Mouse (Mus musculus) CH12.LX (cell line): ENCODE data around the gene Tspan2. TPM values are rescaled to one million over a fixed set of nuclear protein-coding genes. Genes with fewer than 3 reads are reported as not detected.

ENCODE experiments used
- DNase-seq: peaks from one replicate; pipeline ENCODE4 v3.0.0-alpha.2; 2013; ENCODE audit errors: extremely low read depth
- H3K27ac ChIP-seq: 2 replicates; pipeline ENCODE4 v1.5.1; 2012; ENCODE audit warnings: low read depth, mild to moderate bottlenecking, control low read depth, moderate library complexity; ENCODE audit not compliant: insufficient read depth
- H3K27me3 ChIP-seq: replicated peaks from 2 replicates; pipeline ENCODE3; 2012; ENCODE audit warnings: inconsistent platforms
- H3K36me3 ChIP-seq, 2 experiments: replicated peaks in 1 of 2; 2 replicates each; pipeline versions ENCODE3 to v1.6.1; 2012; ENCODE audit warnings: inconsistent platforms in 1 of 2, low read length in 1 of 2, mild to moderate bottlenecking in 1 of 2, mixed read lengths in 1 of 2, moderate library complexity in 1 of 2; ENCODE audit not compliant: control insufficient read depth in 1 of 2, insufficient read depth in 1 of 2
- H3K4me1 ChIP-seq, 2 experiments: 2 replicates each; pipeline ENCODE4 v1.6.1; 2012; ENCODE audit warnings: inconsistent platforms in 1 of 2, moderate library complexity in 1 of 2; ENCODE audit not compliant: insufficient read depth in 2 of 2, control insufficient read depth in 1 of 2
- H3K4me2 ChIP-seq: 2 replicates; pipeline ENCODE4 v1.6.1; 2012; ENCODE audit warnings: low read depth, mild to moderate bottlenecking, control low read depth; ENCODE audit not compliant: poor library complexity, insufficient read depth, severe bottlenecking
- H3K4me3 ChIP-seq, 3 experiments: fragments of 150-350 bp in 1 of 3; sonication (generic) in 1 of 3; replicated peaks in 1 of 3; 2 replicates each; pipeline versions ENCODE3 to v1.5.1; 2011 to 2012; ENCODE audit warnings: low read depth in 2 of 3, low read length in 2 of 3, mild to moderate bottlenecking in 2 of 3, moderate library complexity in 2 of 3, control low read depth in 1 of 3, improper control_type of control experiment in 1 of 3, inconsistent platforms in 1 of 3, mixed read lengths in 1 of 3; ENCODE audit not compliant: poor library complexity in 1 of 3
- H3K79me2 ChIP-seq: replicated peaks from 2 replicates; pipeline ENCODE4 v1.6.1; 2012; ENCODE audit warnings: mild to moderate bottlenecking, moderate library complexity; ENCODE audit not compliant: control insufficient read depth, poor library complexity, insufficient read depth, severe bottlenecking; ENCODE audit errors: extremely low read depth
- H3K9ac ChIP-seq: 2 replicates; pipeline ENCODE4 v1.6.1; 2012; ENCODE audit warnings: low read depth, mild to moderate bottlenecking, control low read depth, moderate library complexity; ENCODE audit not compliant: insufficient read depth
- H3K9me3 ChIP-seq: replicated peaks from 2 replicates; pipeline ENCODE3; 2012; ENCODE audit warnings: low read length, inconsistent platforms, mixed read lengths
- BHLHE40 ChIP-seq: IDR thresholded peaks from 2 replicates; pipeline ENCODE4 v1.6.1; 2011; ENCODE audit warnings: mild to moderate bottlenecking, low read depth, low read length, improper control_type of control experiment
- E2F4 ChIP-seq: IDR thresholded peaks from 2 replicates; pipeline ENCODE4 v1.6.1; 2011; ENCODE audit warnings: low read depth, low read length, improper control_type of control experiment; ENCODE audit not compliant: insufficient replicate concordance
- ELF1 ChIP-seq: IDR thresholded peaks from 2 replicates; pipeline ENCODE4 v1.6.1; 2014; ENCODE audit warnings: low read depth, mild to moderate bottlenecking, inconsistent platforms, low read length, improper control_type of control experiment
- EP300 ChIP-seq: IDR thresholded peaks from 2 replicates; pipeline ENCODE4 v1.6.1; 2011; ENCODE audit warnings: low read length, improper control_type of control experiment
- ETS1 ChIP-seq: conservative IDR thresholded peaks from 2 replicates; pipeline ENCODE4 v1.6.1; 2012; ENCODE audit warnings: low read depth, mild to moderate bottlenecking, inconsistent platforms, low read length, improper control_type of control experiment, moderate library complexity
- HCFC1 ChIP-seq: IDR thresholded peaks from 2 replicates; pipeline ENCODE4 v1.6.1; 2012; ENCODE audit warnings: low read depth, mild to moderate bottlenecking, inconsistent platforms, low read length, improper control_type of control experiment
- IRF4 ChIP-seq: IDR thresholded peaks from 2 replicates; pipeline ENCODE4 v1.6.1; 2014; ENCODE audit warnings: low read depth, mild to moderate bottlenecking, inconsistent platforms, low read length, improper control_type of control experiment
- KAT2A ChIP-seq: IDR thresholded peaks from 2 replicates; pipeline ENCODE4 v1.6.1; 2012; ENCODE audit warnings: low read length, improper control_type of control experiment, inconsistent platforms; ENCODE audit not compliant: insufficient replicate concordance
- MAFK ChIP-seq: IDR thresholded peaks from 2 replicates; pipeline ENCODE4 v1.6.1; 2011; ENCODE audit warnings: low read length, improper control_type of control experiment; ENCODE audit not compliant: insufficient replicate concordance
- MAX ChIP-seq: IDR thresholded peaks from 2 replicates; pipeline ENCODE4 v1.6.1; 2011; ENCODE audit warnings: low read length, improper control_type of control experiment
- MAZ ChIP-seq: IDR thresholded peaks from 2 replicates; pipeline ENCODE4 v1.6.1; 2012; ENCODE audit warnings: low read depth, mild to moderate bottlenecking, inconsistent platforms, low read length, improper control_type of control experiment, moderate library complexity
- MEF2A ChIP-seq: IDR thresholded peaks from 2 replicates; pipeline ENCODE4 v1.6.1; 2014; ENCODE audit warnings: low read depth, mild to moderate bottlenecking, inconsistent platforms, low read length, improper control_type of control experiment, borderline replicate concordance
- MYC ChIP-seq: IDR thresholded peaks from 2 replicates; pipeline ENCODE4 v1.6.1; 2011; ENCODE audit warnings: low read depth, mild to moderate bottlenecking, improper control_type of control experiment, low read length
- NELFE ChIP-seq: IDR thresholded peaks from 2 replicates; pipeline ENCODE4 v1.6.1; 2011; ENCODE audit warnings: low read depth, low read length, improper control_type of control experiment
- PAX5 ChIP-seq: IDR thresholded peaks from 2 replicates; pipeline ENCODE4 v1.6.1; 2012; ENCODE audit warnings: low read length, inconsistent platforms, mixed read lengths
- POLR2A ChIP-seq: IDR thresholded peaks from 2 replicates; pipeline ENCODE4 v1.6.1; 2011; ENCODE audit warnings: low read depth, mild to moderate bottlenecking, improper control_type of control experiment, low read length
- POLR2AphosphoS2 ChIP-seq: IDR thresholded peaks from 2 replicates; pipeline ENCODE4 v1.6.1; 2011; ENCODE audit warnings: low read depth, low read length, improper control_type of control experiment
- SIN3A ChIP-seq: IDR thresholded peaks from 2 replicates; pipeline ENCODE4 v1.6.1; 2012; ENCODE audit warnings: low read length, improper control_type of control experiment, inconsistent platforms
- SMC3 ChIP-seq: IDR thresholded peaks from 2 replicates; pipeline ENCODE4 v1.6.1; 2011; ENCODE audit warnings: low read depth, low read length, improper control_type of control experiment
- TBP ChIP-seq: conservative IDR thresholded peaks from 2 replicates; pipeline ENCODE4 v1.6.1; 2011; ENCODE audit warnings: low read depth, low read length, improper control_type of control experiment
- TCF12 ChIP-seq: IDR thresholded peaks from 2 replicates; pipeline ENCODE4 v1.6.1; 2014; ENCODE audit warnings: low read depth, mild to moderate bottlenecking, inconsistent platforms, low read length, improper control_type of control experiment
- USF2 ChIP-seq: conservative IDR thresholded peaks from 2 replicates; pipeline ENCODE4 v1.6.1; 2011; ENCODE audit warnings: low read depth, low read length, improper control_type of control experiment
- dilution Hi-C: fragments of 300-500 bp; cut with MboI; formaldehyde crosslinking; loops from 2 replicates; pipeline ENCODE4 v1.14.3; 2020; ENCODE audit warnings: low sequenced_read_pairs; ENCODE audit not compliant: extremely low pct_unique_long_range_greater_than_20kb, extremely low pct_ligation_motif_present
- in situ Hi-C: fragments of 300-500 bp; cut with MboI; formaldehyde crosslinking; loops from 3 replicates; pipeline ENCODE4 v1.14.3; 2019; ENCODE audit warnings: low sequenced_read_pairs, low pct_ligation_motif_present, low pct_unique_long_range_greater_than_20kb, mixed read lengths
- polyA plus RNA-seq: library from polyadenylated mRNA; unstranded; fragments of >175 nt; gene quantifications from 2 replicates; pipeline ENCODE4 v1.2.1, GENCODE M21; 2012; ENCODE audit warnings: low read depth; ENCODE audit not compliant: insufficient read length
- total RNA-seq, 2 experiments: library from RNA; depleted of rRNA; stranded (reverse); fragments of 300-350 nt in 1 of 2; fragments of >200 nt in 1 of 2; gene quantifications; 2 replicates each; pipeline ENCODE4 v1.2.3; 2012 to 2014

Gene Tspan2
- total and polyA plus RNA-seq, 3 experiments, result 1.4 to 4.5 (median 2.8) TPM

GRCm38 (mm10) chr3:102742725-102743124 lies 8.4 kb downstream of the Tspan2 start:
- no peak overlapping the region for H3K27ac ChIP-seq
- no peak for DNase-seq
- in situ Hi-C loops, result no loop called here
- H3K36me3 ChIP-seq, result no peaks in the 10 kb centered on the region
- no peak overlapping the region for H3K4me2 ChIP-seq
- dilution Hi-C loops, result no loop called here
- H3K4me3 ChIP-seq, result no peak overlapping the region
- no peak overlapping the region for H3K9ac ChIP-seq
- H3K9me3 ChIP-seq, result no peaks in the 10 kb centered on the region
- no peaks in the 10 kb centered on the region for H3K27me3 ChIP-seq
- no peaks in the 10 kb centered on the region for H3K79me2 ChIP-seq
- TF ChIP-seq MAX, result no peak
- TF ChIP-seq NELFE, result no peak
- peaks cover 0 to 41% of the 10 kb centered on the region in 2 experiments; a peak in 2 of 4 replicates for H3K4me1 ChIP-seq

- Histone ChIP-seq H3K9ac (no peak overlapping the region), H3K36me3 (no peaks in the 10 kb centered on the region), H3K4me2 (no peak overlapping the region), H3K27me3 (no peaks in the 10 kb centered on the region)
- in situ Hi-C loops, result no loop called here
- no peak for DNase-seq
- TF ChIP-seq MEF2A (no peak), TCF12 (no peak), USF2 (no peak), HCFC1 (no peak), EP300 (no peak), MAZ (no peak), IRF4 (no peak), BHLHE40 (no peak), NELFE (no peak)
- TF ChIP-seq, all 38 proteins: peak for 0
- Histone ChIP-seq H3K4me3 (no peak overlapping the region), H3K79me2 (no peaks in the 10 kb centered on the region), H3K9me3 (no peaks in the 10 kb centered on the region), H3K4me1 (peaks cover 1 to 43% of the 10 kb centered on the region in 2 experiments), H3K27ac (no peak overlapping the region)
- dilution Hi-C loops, result no loop called here
Observed at GRCm38 (mm10) chr3:102743202-102743601, 8.9 kb downstream of the Tspan2 start.

- no peak overlapping the region for H3K9ac ChIP-seq
- in situ Hi-C loops (no loop called here), dilution Hi-C loops (no loop called here)
- peaks cover 3 to 43% of the 10 kb centered on the region in 2 experiments for H3K4me1 ChIP-seq
- H3K79me2 ChIP-seq, result no peaks in the 10 kb centered on the region
- H3K27ac ChIP-seq, result no peak overlapping the region
- DNase-seq, result no peak
- no peak overlapping the region for H3K4me3 ChIP-seq
- H3K9me3 ChIP-seq, result no peaks in the 10 kb centered on the region
- TF ChIP-seq ELF1, result no peak
- no peak for TF ChIP-seq TCF12
- TF ChIP-seq ETS1, result no peak
- TF ChIP-seq MAFK, result no peak
- no peak for TF ChIP-seq BHLHE40
- TF ChIP-seq PAX5, result no peak
- no peak for TF ChIP-seq MAX
- no peak for TF ChIP-seq POLR2A
- TF ChIP-seq SIN3A, result no peak
- no peak for TF ChIP-seq KAT2A
- no peak for TF ChIP-seq SMC3
- no peak for TF ChIP-seq E2F4
- no peak for TF ChIP-seq TBP
- no peak for TF ChIP-seq POLR2AphosphoS2
- TF ChIP-seq MYC, result no peak
- no peaks in the 10 kb centered on the region for H3K27me3 ChIP-seq
- H3K4me2 ChIP-seq, result no peak overlapping the region
- no peaks in the 10 kb centered on the region for H3K36me3 ChIP-seq
Observed at GRCm38 (mm10) chr3:102743781-102744471, 9.6 kb downstream of the Tspan2 start.
